Mouse (Mus musculus) monocyte, adult 2 months (primary cell): ENCODE data around the gene Fhl3.
A peak's percentile ranks its signal among the peaks of the same experiment; 100 is the strongest.
"Not testable (repeated sequence)": the region's sequence is repeated elsewhere in the genome, so short reads cannot be mapped to it uniquely, and the experiment has no call there.

Experiments
- DNase-seq, 2 experiments: peaks; one replicate each; pipeline ENCODE4 v3.0.0; 2022; ENCODE audit warnings: low spot score in 2 of 2, low read depth in 1 of 2

Gene Fhl3

GRCm38 (mm10) chr4:124683474-124683873, 17.0 kb upstream of the Fhl3 start:
- no peak for DNase-seq

GRCm38 (mm10) chr4:124685004-124685403, 15.5 kb upstream of the Fhl3 start:
- DNase-seq, result no peak

DNA sequence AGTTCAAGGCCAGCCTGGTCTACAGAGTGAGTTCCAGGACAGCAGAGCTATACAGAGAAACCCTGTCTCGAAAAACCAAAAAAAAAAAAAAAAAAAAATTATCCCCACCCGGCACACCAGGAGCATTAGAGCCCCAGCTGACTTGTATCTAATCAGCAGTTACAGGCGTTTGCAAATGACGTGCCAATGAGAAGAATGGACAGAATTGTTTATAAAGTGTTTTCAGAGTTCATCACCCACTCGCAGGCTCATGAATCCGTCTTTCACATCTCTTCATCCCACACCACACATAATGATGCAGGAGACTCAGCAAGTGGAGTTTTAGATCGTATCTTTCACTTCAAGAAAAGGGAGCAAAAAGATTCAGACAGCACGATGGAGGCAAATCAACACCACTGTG, 15.0 kb upstream of the Fhl3 start:
- DNase-seq, result no peak

- no peak for DNase-seq
Observed at GRCm38 (mm10) chr4:124685897-124686402, 14.6 kb upstream of the Fhl3 start.

GRCm38 (mm10) chr4:124691455-124691854, 9.0 kb upstream of the Fhl3 start:
- no peak for DNase-seq

GRCm38 (mm10) chr4:124692416-124692861, 8.1 kb upstream of the Fhl3 start:
- no peak for DNase-seq

- peak; percentile 52 to 69 for DNase-seq
Observed at GRCm38 (mm10) chr4:124693135-124693894, 7.2 kb upstream of the Fhl3 start, which contains the start of gene Utp11. TSS of gene Utp11 (minus strand) at chr4:124693600.

GRCm38 (mm10) chr4:124694572-124694971, 5.9 kb upstream of the Fhl3 start:
- DNase-seq, result no peak

- DNase-seq, result no peak
Observed at GRCm38 (mm10) chr4:124695786-124696516, 4.5 kb upstream of the Fhl3 start.

- DNase-seq, result no peak
Observed at GRCm38 (mm10) chr4:124699791-124700190, 710 bp upstream of the Fhl3 start.

DNA sequence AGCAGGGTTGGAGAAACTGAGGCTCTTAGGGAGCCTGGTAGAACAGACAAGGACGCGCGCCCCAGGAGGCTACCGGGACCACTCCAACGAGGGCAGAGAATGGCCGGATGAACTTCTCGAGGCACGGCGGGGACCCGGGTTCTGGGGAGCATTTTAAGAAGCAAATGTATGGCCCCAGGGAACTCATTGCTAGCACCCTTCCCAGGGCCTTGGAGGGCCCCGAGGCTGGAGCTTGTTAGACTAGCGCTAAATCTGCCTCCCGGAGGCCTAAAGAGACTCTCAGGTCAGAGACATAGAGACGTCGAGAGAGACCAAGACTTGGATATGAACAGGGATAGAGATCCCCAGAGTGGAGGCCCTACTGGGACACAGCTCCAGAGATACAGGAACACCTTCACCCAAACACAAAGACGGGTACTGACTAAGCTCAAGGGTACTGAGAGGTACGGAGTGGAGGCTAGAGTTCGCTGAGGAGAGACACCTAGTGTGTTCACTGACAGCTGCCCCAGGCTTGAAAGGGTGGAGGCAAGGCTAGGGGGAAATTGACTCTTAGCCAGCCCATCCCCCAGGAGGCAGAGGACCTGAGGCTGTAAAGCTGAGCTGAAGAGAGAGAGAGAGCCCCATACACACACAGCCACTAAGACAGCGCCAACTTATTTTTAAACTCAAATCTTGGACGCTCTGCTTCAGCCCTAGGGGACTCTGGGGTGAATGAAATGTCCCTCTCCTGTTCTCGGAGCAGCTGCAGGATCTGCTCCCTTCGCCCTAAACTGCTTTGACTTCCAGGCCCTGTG, 748 bp downstream of the Fhl3 start:
- DNase-seq, result no peak

DNA sequence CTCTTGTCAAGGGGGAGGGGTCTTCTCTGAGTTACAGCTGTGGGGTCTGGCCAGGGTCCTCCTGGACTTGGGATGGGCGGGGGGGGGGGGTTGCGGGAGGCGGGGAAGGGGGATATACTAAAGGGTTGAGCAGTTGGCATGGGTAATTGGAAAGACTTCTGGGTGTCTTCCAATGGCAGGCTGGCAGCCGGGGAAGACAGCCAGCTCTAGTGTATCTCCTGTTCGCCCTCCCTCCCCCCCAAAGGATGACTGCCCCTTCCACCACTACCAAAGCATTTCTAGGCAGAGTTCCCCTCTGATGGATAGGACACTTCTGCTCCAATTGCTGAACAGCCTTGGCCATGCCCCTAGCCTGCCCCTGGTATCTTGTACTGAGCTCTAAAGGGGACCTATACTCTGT, 1.4 kb downstream of the Fhl3 start:
- DNase-seq, result no peak

- no peak for DNase-seq
Observed at GRCm38 (mm10) chr4:124703406-124703805, 2.9 kb downstream of the Fhl3 start.

DNA sequence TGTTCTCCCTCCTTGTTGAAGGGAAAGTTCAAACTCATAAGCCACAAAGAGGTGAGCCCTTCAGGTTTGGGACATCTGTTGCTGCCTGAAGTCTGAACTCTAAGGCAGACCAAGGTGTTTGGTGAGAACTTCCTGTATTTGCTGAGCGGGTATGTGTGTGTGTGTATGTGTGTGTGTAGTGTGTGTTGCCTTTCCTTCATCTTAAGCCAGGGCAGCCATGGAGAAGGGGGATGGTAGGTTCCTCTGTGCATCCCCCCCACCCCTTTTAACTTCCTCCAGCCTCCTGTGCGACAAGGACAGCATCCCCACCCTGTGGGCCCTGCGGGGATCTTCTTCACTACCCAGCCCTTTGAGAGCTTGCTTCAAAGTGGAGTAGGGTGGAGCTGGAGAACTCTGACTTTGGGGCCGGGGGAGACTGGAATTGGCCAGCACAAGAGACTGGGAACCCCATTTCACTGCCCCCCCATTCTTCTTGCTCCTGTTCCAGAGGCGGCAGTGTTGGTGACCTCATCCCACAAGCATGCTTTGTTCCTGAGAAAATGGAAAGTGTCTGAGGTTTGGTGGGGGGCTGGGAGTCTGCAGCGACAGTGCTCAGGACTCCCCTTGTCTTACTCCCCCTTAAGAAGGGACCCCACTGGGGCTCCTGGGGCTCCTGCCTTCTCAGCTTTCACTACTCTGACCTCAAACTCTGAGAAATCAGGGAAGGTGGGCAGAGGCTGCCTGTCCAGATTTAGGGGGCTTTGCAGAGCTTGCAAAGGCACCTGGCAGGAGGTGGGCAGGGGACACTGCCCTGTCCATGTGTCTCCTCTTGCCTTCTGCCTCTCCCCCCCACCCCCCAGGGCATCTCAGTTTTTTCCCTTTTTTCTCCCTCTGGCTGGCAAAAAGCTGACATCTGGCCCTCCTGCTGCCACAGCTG, 3.6 kb downstream of the Fhl3 start:
- DNase-seq, result no peak

GRCm38 (mm10) chr4:124704797-124705474, 4.4 kb downstream of the Fhl3 start:
- DNase-seq, result no peak

- no peak for DNase-seq
Observed at GRCm38 (mm10) chr4:124705661-124706269, 5.3 kb downstream of the Fhl3 start.

DNA sequence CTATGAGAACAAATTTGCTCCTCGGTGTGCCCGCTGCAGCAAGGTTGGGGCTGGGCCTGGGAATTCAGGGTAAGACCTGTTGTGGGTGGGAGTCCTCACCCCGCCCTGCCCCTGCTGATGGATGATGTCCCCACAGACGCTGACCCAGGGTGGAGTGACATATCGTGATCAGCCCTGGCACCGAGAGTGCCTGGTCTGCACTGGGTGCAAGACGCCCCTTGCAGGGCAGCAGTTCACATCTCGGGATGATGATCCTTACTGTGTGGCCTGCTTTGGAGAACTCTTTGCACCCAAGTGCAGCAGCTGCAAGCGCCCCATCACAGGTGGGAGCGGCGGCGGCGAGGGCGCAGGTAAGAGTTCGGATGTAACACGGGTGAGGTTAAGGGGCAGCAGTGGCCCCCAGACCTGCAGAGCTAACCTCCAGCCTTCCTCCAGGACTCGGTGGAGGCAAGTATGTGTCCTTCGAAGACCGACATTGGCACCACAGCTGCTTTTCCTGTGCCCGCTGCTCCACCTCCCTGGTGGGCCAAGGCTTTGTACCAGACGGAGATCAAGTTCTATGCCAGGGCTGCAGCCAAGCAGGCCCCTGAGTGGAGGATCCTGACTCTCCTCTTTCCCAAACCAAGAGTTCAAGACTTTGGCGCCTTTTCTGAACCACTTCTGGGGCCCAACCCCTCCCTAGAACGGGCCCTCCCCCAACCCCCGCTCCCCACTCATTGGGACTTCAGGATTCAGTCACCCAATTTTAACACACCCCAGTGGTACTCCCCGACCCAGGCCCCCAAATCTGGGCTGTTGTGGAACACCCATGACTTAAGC, 7.1 kb downstream of the Fhl3 start:
- not testable (repeated sequence) for DNase-seq

DNA sequence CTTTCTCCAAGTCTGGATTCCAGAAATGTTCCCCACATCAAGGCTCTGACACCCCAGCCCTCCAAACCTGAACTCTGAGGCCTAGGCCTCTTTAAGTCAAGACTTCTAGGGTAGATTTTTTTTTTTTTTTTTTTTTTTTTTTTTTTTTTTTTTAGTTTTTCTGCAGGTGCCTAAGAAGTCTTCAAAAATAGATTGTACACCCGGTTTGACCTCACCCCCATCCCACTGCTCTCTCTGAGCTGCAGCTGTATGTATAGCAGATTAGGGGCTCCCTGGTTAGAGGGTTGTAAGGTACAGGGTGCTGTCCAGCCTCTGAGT, 7.7 kb downstream of the Fhl3 start:
- DNase-seq, result not testable (repeated sequence)
